In genomic region chr10:39541951-39542521, GRCm38 (mm10) we compare ENCODE assay signal across 7 mouse cellular contexts.
DNase-seq lines count a peak whose midpoint lies in the region; ATAC-seq and TF ChIP-seq lines count a peak whose summit lies in the region.

No protein-coding gene starts in this region.

- no peak for TF ChIP-seq POLR2A in thymus, adult 2 months (IDR thresholded peaks at IDR 0.05; ENCODE audit: control insufficient read depth, extremely low read depth, insufficient read depth, low read length, poor library complexity)

- no peaks in the 10 kb centered on the region for H3K9me3 ChIP-seq in embryonic facial prominence, embryonic 13.5 days
- H3K9me3 ChIP-seq in intestine, embryonic 15.5 days: no peaks in the 10 kb centered on the region
- no peaks in the 10 kb centered on the region for H3K9me3 ChIP-seq in neural tube, embryonic 13.5 days

- peaks cover 14% of the 10 kb centered on the region; the same call in 1 of the 2 replicates for H3K36me3 ChIP-seq in embryonic facial prominence, embryonic 13.5 days
- 0 out of 2 replicates have a peak, but pooled peaks cover 4% of the 10 kb centered on the region for H3K36me3 ChIP-seq in intestine, embryonic 15.5 days
- peaks cover 27% of the 10 kb centered on the region for H3K36me3 ChIP-seq in neural tube, embryonic 13.5 days
- H3K36me3 ChIP-seq in thymus, adult 2 months (ENCODE audit: control insufficient read depth, insufficient read depth, low read length): peaks cover 4% of the 10 kb centered on the region; the same call in 1 of the 2 replicates

- H3K4me2 ChIP-seq in embryonic facial prominence, embryonic 13.5 days: no peak overlapping the region
- no peak overlapping the region for H3K4me2 ChIP-seq in intestine, embryonic 15.5 days (replicated peaks)
- no peak overlapping the region for H3K4me2 ChIP-seq in neural tube, embryonic 13.5 days

- no peaks in the 10 kb centered on the region for H3K27me3 ChIP-seq in embryonic facial prominence, embryonic 13.5 days
- H3K27me3 ChIP-seq in intestine, embryonic 15.5 days (replicated peaks): no peaks in the 10 kb centered on the region
- H3K27me3 ChIP-seq in neural tube, embryonic 13.5 days: no peaks in the 10 kb centered on the region
- H3K27me3 ChIP-seq in thymus, adult 2 months (ENCODE audit: control insufficient read depth, insufficient read depth, low read length): no peaks in the 10 kb centered on the region

- H3K4me3 ChIP-seq in embryonic facial prominence, embryonic 13.5 days: no peak overlapping the region
- H3K4me3 ChIP-seq in intestine, embryonic 15.5 days (replicated peaks): no peak overlapping the region
- H3K4me3 ChIP-seq in neural tube, embryonic 13.5 days: no peak overlapping the region
- no peak overlapping the region for H3K4me3 ChIP-seq in thymus, adult 2 months (ENCODE audit: control insufficient read depth, insufficient read depth, low read length)

- no peak for TF ChIP-seq CTCF in thymus, adult 2 months (IDR thresholded peaks at IDR 0.05; ENCODE audit: borderline replicate concordance, control insufficient read depth, extremely low read depth, insufficient read depth, low read length, poor library complexity)

- H3K27ac ChIP-seq in embryonic facial prominence, embryonic 13.5 days: peak overlapping the region; percentile 88
- H3K27ac ChIP-seq in intestine, embryonic 15.5 days: peak overlapping the region; percentile 78
- peak overlapping the region; percentile 99 for H3K27ac ChIP-seq in neural tube, embryonic 13.5 days (replicated peaks)
- H3K27ac ChIP-seq in thymus, adult 2 months (ENCODE audit: control insufficient read depth, insufficient read depth, low read length): no peak overlapping the region

- peak; percentile 58 for DNase-seq in layer of hippocampus, adult 11-12 months (ENCODE audit: low spot score)
- no peak for DNase-seq in layer of hippocampus, postnatal 25 days (ENCODE audit: extremely low spot score in 1 of 2, low spot score in 1 of 2)
- DNase-seq in thymus, postnatal 25 days: no peak
- DNase-seq in thymus, adult 2 months: no peak

- ATAC-seq in embryonic facial prominence, embryonic 13.5 days (ENCODE audit: insufficient number of reproducible peaks, insufficient read depth, low FRiP score, low TSS enrichment, low read depth): no peak
- no peak for ATAC-seq in intestine, embryonic 15.5 days
- ATAC-seq in neural tube, embryonic 13.5 days (ENCODE audit: low read depth): peak; percentile 48

- H3K4me1 ChIP-seq in embryonic facial prominence, embryonic 13.5 days: peaks cover 74% of the 10 kb centered on the region
- peaks cover 37% of the 10 kb centered on the region for H3K4me1 ChIP-seq in intestine, embryonic 15.5 days (replicated peaks)
- peaks cover 80% of the 10 kb centered on the region for H3K4me1 ChIP-seq in neural tube, embryonic 13.5 days (replicated peaks)
- peaks cover 9% of the 10 kb centered on the region for H3K4me1 ChIP-seq in thymus, adult 2 months (replicated peaks; ENCODE audit: control insufficient read depth, insufficient read depth, low read length)

- WGBS in embryonic facial prominence, embryonic 13.5 days: 34% methylated on average over 7 of the region's 7 CpGs
- WGBS in intestine, embryonic 15.5 days: 35% methylated on average over 7 of the region's 7 CpGs
- 6% methylated on average over 7 of the region's 7 CpGs for WGBS in neural tube, embryonic 13.5 days
- WGBS in thymus, adult 2 months: 44% methylated on average over 7 of the region's 7 CpGs

- H3K9ac ChIP-seq in embryonic facial prominence, embryonic 13.5 days: peak overlapping the region; percentile 51; the same call in 1 of the 2 replicates
- no peak overlapping the region for H3K9ac ChIP-seq in intestine, embryonic 15.5 days
- peak overlapping the region; percentile 67 for H3K9ac ChIP-seq in neural tube, embryonic 13.5 days
